Mouse (Mus musculus) cortical plate, adult 2 months (tissue): ENCODE results near the gene Fkbpl. TPM values are rescaled to one million over a fixed set of nuclear protein-coding genes. Genes with fewer than 3 reads are reported as not detected.

ENCODE experiments used
- H3K27ac ChIP-seq: fragments of 200-500 bp; 2 replicates; pipeline ENCODE4 v1.5.1; 2012; ENCODE audit warnings: low read length, control low read depth, inconsistent platforms; ENCODE audit not compliant: insufficient read depth
- H3K4me1 ChIP-seq: fragments of 200-500 bp; 2 replicates; pipeline ENCODE4 v1.6.1; 2011; ENCODE audit warnings: low read length; ENCODE audit not compliant: control insufficient read depth, insufficient read depth
- H3K4me3 ChIP-seq: fragments of 200-500 bp; 2 replicates; pipeline ENCODE4 v1.5.1; 2011; ENCODE audit warnings: mild to moderate bottlenecking, low read length, control low read depth; ENCODE audit not compliant: insufficient read depth
- CTCF ChIP-seq: fragments of 200-500 bp; IDR thresholded peaks from 2 replicates; pipeline ENCODE4 v1.5.1; 2011; ENCODE audit warnings: mild to moderate bottlenecking, control low read depth, low read length; ENCODE audit not compliant: insufficient read depth; ENCODE audit errors: extremely low read depth
- POLR2A ChIP-seq: fragments of 200-500 bp; IDR thresholded peaks from 2 replicates; pipeline ENCODE4 v1.6.1; 2011; ENCODE audit warnings: mild to moderate bottlenecking, low read length, control low read depth; ENCODE audit not compliant: insufficient read depth; ENCODE audit errors: extremely low read depth
- polyA plus RNA-seq: library from polyadenylated mRNA; depleted of rRNA; stranded (reverse); fragments of >200 nt; gene quantifications from 2 replicates; pipeline ENCODE4 v1.2.3, GENCODE M21; 2012; rRNA removed

The Fkbpl gene
- polyA plus RNA-seq, result 7.8 and 8.7 TPM in 2 replicates

GRCm38 (mm10) chr17:34644608-34645007 is at the start of gene Fkbpl:
Gene Fkbpl, plus strand, starts transcription at chr17:34644764.
- Histone ChIP-seq H3K4me3 (peak within 1 kb of the TSS; percentile 60), H3K27ac (no peak within 1 kb of the TSS), H3K4me1 (peaks cover 3% of the 10 kb centered on the region)
- peak; percentile 85 for TF ChIP-seq POLR2A
- TF ChIP-seq CTCF, result no peak

- H3K4me3 ChIP-seq, result no peak overlapping the region
- TF ChIP-seq POLR2A (no peak), CTCF (no peak)
- no peak overlapping the region for H3K27ac ChIP-seq
- H3K4me1 ChIP-seq, result no peaks in the 10 kb centered on the region; the same call in 1 of the 2 replicates
Observed at GRCm38 (mm10) chr17:34596098-34596497, 48.5 kb upstream of the Fkbpl start.

- Histone ChIP-seq H3K27ac (no peak within 1 kb of the TSS), H3K4me1 (no peaks in the 10 kb centered on the region), H3K4me3 (no peak within 1 kb of the TSS)
- peak; percentile 31; the same call in 1 of the 2 replicates for TF ChIP-seq POLR2A
- no peak for TF ChIP-seq CTCF
Observed at GRCm38 (mm10) chr17:34597566-34598095, 46.9 kb upstream of the Fkbpl start, which contains the start of gene Ager. Gene Ager, plus strand, starts transcription at chr17:34597862.

DNA sequence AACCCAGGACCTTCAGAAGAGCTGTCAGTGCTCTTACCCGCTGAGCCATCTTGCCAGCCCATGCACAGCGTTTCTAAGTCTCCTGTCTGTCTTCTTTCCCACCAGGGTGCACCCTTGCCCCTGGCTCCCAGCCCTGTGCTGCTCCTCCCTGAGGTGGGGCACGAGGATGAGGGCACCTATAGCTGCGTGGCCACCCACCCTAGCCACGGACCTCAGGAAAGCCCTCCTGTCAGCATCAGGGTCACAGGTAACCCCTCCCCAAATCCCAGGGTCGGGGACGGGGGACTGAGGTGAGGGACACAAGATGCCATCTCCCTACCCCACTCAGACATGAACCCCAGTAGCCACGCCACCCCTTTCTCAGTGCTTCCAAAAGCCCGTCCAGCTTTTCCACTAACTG is 44.7 kb upstream of the Fkbpl start:
- Histone ChIP-seq H3K27ac (no peak overlapping the region), H3K4me1 (peaks cover 3% of the 10 kb centered on the region), H3K4me3 (no peak overlapping the region)
- TF ChIP-seq CTCF, result no peak
- TF ChIP-seq POLR2A, result no peak

DNA sequence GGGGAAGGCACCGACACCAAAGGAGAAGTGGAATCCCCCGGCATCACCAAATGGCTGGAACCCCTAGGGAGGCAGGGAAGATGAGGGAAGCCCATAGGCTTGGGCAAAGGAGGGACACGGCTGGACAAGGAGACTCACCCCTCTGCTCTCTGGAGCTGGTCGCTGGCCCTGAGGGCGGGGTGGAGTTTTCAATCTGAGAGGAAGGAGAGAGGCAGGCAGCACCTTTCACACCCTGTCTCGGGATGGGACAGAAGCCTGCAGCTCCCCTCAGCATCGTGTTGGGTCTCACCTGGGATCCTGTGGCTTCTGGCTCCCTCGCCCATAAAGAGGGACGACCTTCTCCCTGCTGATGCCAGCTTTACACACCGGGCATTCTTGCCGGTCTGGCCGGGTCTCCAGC is 42.8 kb upstream of the Fkbpl start:
- Histone ChIP-seq H3K4me1 (peaks cover 5% of the 10 kb centered on the region), H3K27ac (no peak overlapping the region), H3K4me3 (no peak overlapping the region)
- no peak for TF ChIP-seq CTCF
- no peak for TF ChIP-seq POLR2A

GRCm38 (mm10) chr17:34603375-34604060 is 41.0 kb upstream of the Fkbpl start, which contains the start of gene Rnf5:
Gene Rnf5, minus strand, starts transcription at chr17:34603690.
- TF ChIP-seq CTCF, result no peak
- peak; percentile 62; the same call in 1 of the 2 replicates for TF ChIP-seq POLR2A
- Histone ChIP-seq H3K4me3 (peak within 1 kb of the TSS; percentile 69), H3K27ac (peak within 1 kb of the TSS; percentile 90)

DNA sequence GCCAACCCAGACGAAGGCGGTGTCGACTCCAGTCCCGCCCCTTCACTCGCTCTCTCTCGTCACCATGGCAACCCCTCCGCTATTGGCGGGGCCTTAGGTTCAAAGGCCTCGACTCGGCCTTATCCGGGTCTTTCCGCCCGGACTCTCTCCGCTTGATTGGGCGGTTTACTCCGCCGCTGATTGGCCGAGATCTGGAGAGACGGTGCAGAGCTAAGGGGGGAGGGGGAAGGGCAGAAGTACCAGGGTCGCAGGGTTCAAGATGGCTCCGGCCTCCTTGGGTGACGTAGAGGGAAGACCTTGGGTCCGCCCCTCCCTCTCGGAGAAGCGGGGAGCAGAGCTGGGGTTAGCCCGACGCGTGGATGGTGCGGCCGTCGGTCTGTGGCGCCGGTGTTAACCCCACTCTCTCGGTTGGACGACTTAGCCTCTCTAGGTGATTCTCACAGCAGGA is 40.5 kb upstream of the Fkbpl start, which contains the start of gene Agpat1:
Gene Agpat1, plus strand, starts transcription at position 202 of the 448 bp plus-strand sequence.
- Histone ChIP-seq H3K27ac (peak within 1 kb of the TSS; percentile 90), H3K4me3 (peak within 1 kb of the TSS; percentile 69), H3K4me1 (peaks cover 9% of the 10 kb centered on the region)
- TF ChIP-seq CTCF, result no peak
- TF ChIP-seq POLR2A, result peak; percentile 66; the same call in 1 of the 2 replicates

More at GRCm38 (mm10) chr17:34603375-34604060, 41.0 kb upstream of the Fkbpl start, which contains the start of gene Rnf5:
- peaks cover 8% of the 10 kb centered on the region for H3K4me1 ChIP-seq

DNA sequence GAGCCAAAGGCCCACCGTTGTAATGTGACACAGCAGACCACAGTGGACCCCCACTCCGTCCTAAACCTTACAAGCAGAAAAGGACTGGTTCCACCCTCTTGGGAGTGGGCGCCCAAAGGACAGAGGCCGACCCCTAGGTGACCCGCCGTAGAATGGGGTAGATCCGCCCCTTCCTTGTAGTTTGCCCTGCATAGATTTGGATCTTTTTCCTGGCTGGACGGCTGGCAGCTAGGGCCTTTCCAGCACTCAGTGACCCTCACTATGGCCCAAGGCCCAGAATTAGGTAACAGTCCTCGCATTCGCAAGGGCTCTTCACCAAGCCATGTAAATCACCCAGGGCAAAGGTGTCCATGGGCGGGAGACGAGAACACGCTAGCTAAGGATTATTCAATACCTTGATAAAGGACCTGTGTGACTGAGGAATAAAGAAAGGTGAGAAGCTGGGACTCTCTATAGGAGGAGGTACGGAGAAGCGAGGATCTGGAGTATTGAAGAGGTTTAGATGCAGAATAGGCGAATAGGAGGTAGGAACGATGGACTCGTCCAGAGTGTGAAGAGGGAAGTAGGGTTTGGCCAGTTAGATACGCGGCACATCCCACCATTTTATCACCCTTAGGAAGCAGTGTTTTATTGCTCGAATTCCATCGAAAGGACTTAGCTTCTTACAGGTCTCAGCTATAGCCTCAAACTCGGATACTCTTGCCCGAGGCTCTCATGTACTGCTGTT is 39.9 kb upstream of the Fkbpl start:
- TF ChIP-seq POLR2A (no peak), CTCF (no peak)
- peaks cover 9% of the 10 kb centered on the region for H3K4me1 ChIP-seq
- H3K27ac ChIP-seq, result peak overlapping the region; percentile 90
- H3K4me3 ChIP-seq, result peak overlapping the region; percentile 61

- TF ChIP-seq CTCF, result no peak
- TF ChIP-seq POLR2A, result peak; percentile 77
- peaks cover 9% of the 10 kb centered on the region for H3K4me1 ChIP-seq
Observed at GRCm38 (mm10) chr17:34605609-34606008, 39.0 kb upstream of the Fkbpl start.

More at GRCm38 (mm10) chr17:34605609-34606008, 39.0 kb upstream of the Fkbpl start:
- Histone ChIP-seq H3K27ac (peak overlapping the region; percentile 90), H3K4me3 (peak overlapping the region; percentile 61)
